Mouse (Mus musculus) bone marrow, adult 2 months (tissue): ENCODE results near the gene Tnnt2. TPM values are rescaled to one million over a fixed set of nuclear protein-coding genes. Genes with fewer than 3 reads are reported as not detected.

Source experiments
- H3K27ac ChIP-seq: fragments of 200-500 bp; 2 replicates; pipeline ENCODE4 v1.5.1; 2012; ENCODE audit warnings: low read depth, mild to moderate bottlenecking, control low read depth, inconsistent platforms, low read length; ENCODE audit not compliant: control insufficient read depth, poor library complexity, insufficient read depth
- H3K4me1 ChIP-seq: fragments of 200-500 bp; 2 replicates; pipeline ENCODE4 v1.6.1; 2011; ENCODE audit warnings: low read length; ENCODE audit not compliant: control insufficient read depth, insufficient read depth
- H3K4me3 ChIP-seq: fragments of 200-500 bp; replicated peaks from 2 replicates; pipeline ENCODE3; 2011; ENCODE audit warnings: mild to moderate bottlenecking, low read depth, low read length, control low read depth; ENCODE audit not compliant: control insufficient read depth
- CTCF ChIP-seq: fragments of 200-500 bp; IDR thresholded peaks from 2 replicates; pipeline ENCODE4 v1.5.1; 2011; ENCODE audit warnings: low read length, control low read depth; ENCODE audit not compliant: control insufficient read depth, insufficient read depth
- POLR2A ChIP-seq: fragments of 200-500 bp; IDR thresholded peaks from 2 replicates; pipeline ENCODE4 v1.6.1; 2011; ENCODE audit warnings: low read depth, mild to moderate bottlenecking, control low read depth, low read length, borderline replicate concordance; ENCODE audit not compliant: control insufficient read depth
- WGBS: fragments of 180-500 bp; shearing (Covaris S2); methylation state at CpG from one replicate; pipeline ENCODE4 v1.1.7; 2018; 5-methylcytosine and 5-hydroxymethylcytosine counted together
- polyA plus RNA-seq: library from polyadenylated mRNA; stranded (reverse); fragments of >200 nt; gene quantifications from 2 replicates; pipeline ENCODE4 v1.2.4, GENCODE M21; 2011; ENCODE audit warnings: low replicate concordance; ENCODE audit not compliant: missing spikeins, insufficient read depth, insufficient read length

Tnnt2 gene
- polyA plus RNA-seq, 1 experiment: 2.6 TPM

DNA sequence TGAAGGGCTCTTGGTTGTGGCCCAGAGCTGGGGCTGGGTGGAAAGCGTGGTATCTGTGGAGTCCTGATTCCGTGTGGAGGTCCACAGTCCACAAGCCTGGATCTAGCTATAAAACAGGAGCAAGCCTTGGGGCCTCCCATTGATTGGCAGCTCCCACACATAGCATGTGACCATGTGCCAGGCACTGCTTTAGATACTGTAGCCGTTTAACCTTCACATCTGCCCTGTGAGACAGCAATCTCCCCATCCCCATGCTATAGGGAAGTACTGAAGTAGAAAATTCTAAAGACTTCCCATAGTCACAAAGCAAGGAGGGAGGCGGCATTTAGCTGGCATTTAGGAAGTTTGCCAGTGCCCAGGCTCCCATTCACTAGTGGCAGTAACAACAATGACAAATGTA, 23.1 kb upstream of the Tnnt2 start:
- H3K27ac ChIP-seq: no peak overlapping the region
- no peaks in the 10 kb centered on the region for H3K4me1 ChIP-seq
- no peak overlapping the region for H3K4me3 ChIP-seq
- WGBS: 54% methylated on average over 4 of the region's 4 CpGs
- TF ChIP-seq POLR2A: no peak
- TF ChIP-seq CTCF: no peak

DNA sequence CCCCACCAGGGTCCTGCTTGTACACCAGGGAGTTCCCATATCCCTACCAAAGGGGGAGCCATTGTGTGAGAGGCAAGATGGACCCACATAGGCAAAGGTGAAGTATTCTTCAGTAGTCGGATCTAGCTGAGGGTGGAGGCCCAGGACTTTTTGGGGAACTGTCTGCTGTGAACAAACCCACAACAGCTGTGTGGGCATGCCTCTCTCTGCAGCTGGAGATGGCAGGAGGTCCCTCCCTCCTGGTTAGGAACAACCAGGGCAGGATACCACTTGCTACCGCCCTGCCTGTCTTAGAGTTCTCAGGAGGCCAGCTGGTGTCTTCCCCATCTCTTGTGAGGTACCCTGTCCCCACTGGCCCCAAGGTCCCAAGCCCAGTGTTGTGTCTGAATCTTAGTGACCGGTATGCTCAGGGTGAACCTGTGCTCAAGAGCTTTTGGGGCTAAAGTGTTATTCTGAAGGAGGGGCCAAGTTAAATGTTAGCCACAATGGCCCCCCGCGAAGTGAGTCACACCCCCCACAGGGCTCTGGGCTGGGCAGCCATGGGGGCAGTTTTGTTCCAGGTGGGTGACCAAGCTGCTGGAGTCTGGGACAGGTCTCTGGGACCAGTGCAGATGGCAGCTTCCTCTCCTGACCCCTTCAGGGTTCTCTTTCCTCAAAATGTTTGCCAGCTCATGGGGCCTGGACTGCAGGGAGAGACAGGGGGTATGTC, 22.3 kb upstream of the Tnnt2 start:
- no peak for TF ChIP-seq POLR2A
- no peak for TF ChIP-seq CTCF
- H3K4me1 ChIP-seq: no peaks in the 10 kb centered on the region
- WGBS: 52% methylated on average over 5 of the region's 5 CpGs
- no peak overlapping the region for H3K27ac ChIP-seq
- H3K4me3 ChIP-seq: no peak overlapping the region

DNA sequence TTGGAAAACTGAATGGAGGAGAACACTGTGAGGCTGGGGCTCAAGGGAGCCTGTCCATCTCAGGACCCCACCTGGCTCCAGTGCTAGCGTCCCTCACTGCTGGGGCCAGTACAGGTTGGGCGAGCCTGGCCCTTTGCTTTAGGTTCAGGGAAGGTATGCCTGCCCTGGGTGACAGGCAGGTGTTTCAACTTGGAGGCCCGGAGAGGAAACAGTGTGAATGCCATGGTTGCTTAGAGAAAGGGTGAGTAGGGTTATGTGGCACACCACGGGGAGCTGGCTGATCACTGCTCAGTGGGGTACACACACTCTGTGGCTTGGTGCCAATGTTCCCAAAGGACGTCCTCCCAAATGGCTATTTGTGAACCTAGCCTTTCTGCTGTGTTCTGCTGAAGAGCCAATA, 21.6 kb upstream of the Tnnt2 start:
- no peak for TF ChIP-seq CTCF
- no peak for TF ChIP-seq POLR2A
- no peak overlapping the region for H3K4me3 ChIP-seq
- no peaks in the 10 kb centered on the region for H3K4me1 ChIP-seq
- H3K27ac ChIP-seq: no peak overlapping the region
- 70% methylated on average over 5 of the region's 5 CpGs for WGBS

DNA sequence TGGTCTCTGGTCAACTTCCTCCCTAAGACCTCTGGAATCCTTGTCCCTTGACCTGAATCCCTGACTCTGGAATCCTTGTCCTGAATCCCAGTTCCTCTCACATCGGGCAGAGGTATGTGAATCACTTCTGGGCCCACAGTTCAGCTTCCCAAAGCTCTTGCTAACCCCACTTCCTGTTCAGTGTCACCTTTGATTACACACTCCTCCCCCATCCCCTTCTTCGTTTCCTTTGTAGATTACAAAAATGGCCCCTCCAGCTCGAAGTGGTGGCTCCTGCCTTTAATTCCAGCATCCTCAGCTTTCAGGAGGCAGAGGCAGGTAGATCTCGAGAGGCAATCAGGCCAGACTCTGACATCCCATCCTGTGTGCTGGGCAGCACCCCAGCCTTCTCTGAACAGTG, 18.6 kb upstream of the Tnnt2 start:
- no peak overlapping the region for H3K4me3 ChIP-seq
- 15% methylated on average over 4 of the region's 4 CpGs for WGBS
- TF ChIP-seq CTCF: no peak
- TF ChIP-seq POLR2A: no peak

GRCm38 (mm10) chr1:135818481-135819086, 17.6 kb upstream of the Tnnt2 start, which contains the start of gene Lad1:
Gene Lad1 (plus strand): TSS chr1:135818598.
- TF ChIP-seq POLR2A (no peak), CTCF (no peak)
- Histone ChIP-seq H3K27ac (no peak within 1 kb of the TSS; the same call in 1 of the 2 replicates), H3K4me3 (no peak within 1 kb of the TSS), H3K4me1 (no peaks in the 10 kb centered on the region)
- WGBS: under 1% methylated on average over 63 of the region's 63 CpGs

More for the DNA sequence above, 18.6 kb upstream of the Tnnt2 start:
- Histone ChIP-seq H3K4me1 (no peaks in the 10 kb centered on the region), H3K27ac (no peak overlapping the region)

- TF ChIP-seq POLR2A (no peak), CTCF (no peak)
- H3K27ac ChIP-seq: no peak overlapping the region
- no peaks in the 10 kb centered on the region for H3K4me1 ChIP-seq
- no peak overlapping the region for H3K4me3 ChIP-seq
- 86% methylated on average over 10 of the region's 10 CpGs for WGBS
Measured at GRCm38 (mm10) chr1:135820071-135820470, 16.1 kb upstream of the Tnnt2 start.

- H3K4me1 ChIP-seq: no peaks in the 10 kb centered on the region
- 75% methylated on average over 16 of the region's 16 CpGs for WGBS
- TF ChIP-seq POLR2A: no peak
- no peak for TF ChIP-seq CTCF
- H3K4me3 ChIP-seq: no peak overlapping the region
- no peak overlapping the region for H3K27ac ChIP-seq
Measured at GRCm38 (mm10) chr1:135820736-135821364, 15.3 kb upstream of the Tnnt2 start.

GRCm38 (mm10) chr1:135821780-135822179, 14.4 kb upstream of the Tnnt2 start:
- 79% methylated on average over 7 of the region's 7 CpGs for WGBS
- TF ChIP-seq CTCF: no peak
- TF ChIP-seq POLR2A: no peak

DNA sequence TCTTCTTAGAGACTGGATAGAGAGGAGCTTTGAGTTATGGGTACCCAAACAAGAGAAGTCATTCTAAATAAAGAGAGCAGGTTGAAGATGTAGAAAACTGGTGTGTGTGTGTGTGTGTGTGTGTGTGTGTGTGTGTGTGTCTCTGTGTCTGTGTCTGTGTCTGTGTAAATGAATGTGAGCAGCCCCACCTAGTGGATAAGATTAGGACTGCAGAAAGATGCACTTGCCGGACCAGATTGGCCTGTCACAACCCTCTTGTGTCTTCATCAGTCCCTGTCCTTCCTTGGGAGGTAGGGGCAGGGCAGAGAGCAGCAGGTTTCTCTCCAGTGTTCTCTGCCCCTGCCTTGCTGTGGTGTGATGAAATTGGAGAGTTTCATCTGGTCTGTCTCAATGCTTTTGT, 7.2 kb upstream of the Tnnt2 start:
- TF ChIP-seq POLR2A: no peak
- peak; percentile 35 for TF ChIP-seq CTCF
- no peak overlapping the region for H3K4me3 ChIP-seq
- no peak overlapping the region for H3K27ac ChIP-seq
- H3K4me1 ChIP-seq: no peaks in the 10 kb centered on the region
- WGBS: 0% methylated on average over 1 of the region's 1 CpGs

More at GRCm38 (mm10) chr1:135821780-135822179, 14.4 kb upstream of the Tnnt2 start:
- Histone ChIP-seq H3K4me3 (no peak overlapping the region), H3K4me1 (no peaks in the 10 kb centered on the region), H3K27ac (no peak overlapping the region)
